Mouse (Mus musculus): Measurements from ENCODE around the gene Pdcd5.

The Pdcd5 gene

DNA sequence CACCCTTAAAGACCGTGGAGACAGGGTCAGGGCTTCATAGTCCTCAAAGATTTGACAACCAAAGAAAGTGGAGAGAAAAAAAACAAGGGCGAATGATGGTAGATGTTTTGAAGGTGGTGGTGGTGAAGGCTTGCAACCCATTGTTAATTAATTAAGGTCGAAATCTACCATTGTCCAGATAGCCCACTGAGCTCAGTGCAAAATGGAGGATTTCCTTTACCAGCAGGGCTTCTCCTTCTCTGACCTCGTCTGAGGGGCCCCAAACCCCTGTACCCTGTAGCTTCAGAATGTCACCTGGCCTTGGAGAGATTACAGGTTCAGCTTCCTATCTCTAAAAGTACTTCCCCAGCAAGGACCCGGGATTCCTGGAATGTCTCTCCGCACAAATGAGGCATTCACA, 10.5 kb upstream of the Pdcd5 start:
- H3K36me3 ChIP-seq (ENCODE audit: control insufficient read depth, insufficient read depth, low read length, poor library complexity, severe bottlenecking), result no peaks in the 10 kb centered on the region
- H3K27me3 ChIP-seq (ENCODE audit: control insufficient read depth, insufficient read depth, low read length, poor library complexity, severe bottlenecking), result no peaks in the 10 kb centered on the region
- DNase-seq (ENCODE audit: low read depth, low spot score), result no peak

DNA sequence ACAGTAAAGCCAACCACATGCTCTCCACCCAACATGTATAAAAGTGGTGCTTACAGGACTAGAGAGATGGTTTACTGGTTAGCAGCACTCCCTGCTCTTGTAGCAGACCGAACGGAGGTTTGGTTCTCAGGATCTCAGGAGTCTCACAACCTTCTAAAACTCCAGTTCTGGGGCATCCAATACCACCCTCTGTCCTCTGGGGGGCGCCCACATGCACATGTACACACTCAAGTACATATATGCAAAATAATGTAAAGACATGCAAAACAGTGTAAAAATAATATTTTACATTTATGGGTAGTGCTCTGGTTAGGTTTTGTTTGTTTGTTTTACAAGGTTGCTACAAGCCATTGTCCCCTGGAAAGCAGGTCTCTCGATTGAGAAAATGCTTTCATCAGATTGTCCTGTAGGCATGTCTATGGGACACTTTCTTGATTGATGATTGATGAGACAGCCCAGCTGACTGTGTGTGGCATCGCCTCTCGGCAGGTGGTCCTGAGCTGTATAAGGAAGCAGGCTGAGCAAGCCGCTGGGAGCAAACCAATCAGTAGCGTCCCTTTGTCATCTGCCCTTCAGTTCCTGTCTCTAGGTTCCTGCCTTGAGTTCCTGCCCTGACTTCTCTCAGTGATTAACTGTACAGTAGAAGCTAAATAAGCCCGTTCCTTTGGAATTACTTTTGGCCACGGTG, 4.4 kb upstream of the Pdcd5 start:
- H3K36me3 ChIP-seq (ENCODE audit: control insufficient read depth, insufficient read depth, low read length, poor library complexity, severe bottlenecking), result no peaks in the 10 kb centered on the region
- DNase-seq (ENCODE audit: low read depth, low spot score), result peak; percentile 32
- no peaks in the 10 kb centered on the region for H3K27me3 ChIP-seq (ENCODE audit: control insufficient read depth, insufficient read depth, low read length, poor library complexity, severe bottlenecking)

DNA sequence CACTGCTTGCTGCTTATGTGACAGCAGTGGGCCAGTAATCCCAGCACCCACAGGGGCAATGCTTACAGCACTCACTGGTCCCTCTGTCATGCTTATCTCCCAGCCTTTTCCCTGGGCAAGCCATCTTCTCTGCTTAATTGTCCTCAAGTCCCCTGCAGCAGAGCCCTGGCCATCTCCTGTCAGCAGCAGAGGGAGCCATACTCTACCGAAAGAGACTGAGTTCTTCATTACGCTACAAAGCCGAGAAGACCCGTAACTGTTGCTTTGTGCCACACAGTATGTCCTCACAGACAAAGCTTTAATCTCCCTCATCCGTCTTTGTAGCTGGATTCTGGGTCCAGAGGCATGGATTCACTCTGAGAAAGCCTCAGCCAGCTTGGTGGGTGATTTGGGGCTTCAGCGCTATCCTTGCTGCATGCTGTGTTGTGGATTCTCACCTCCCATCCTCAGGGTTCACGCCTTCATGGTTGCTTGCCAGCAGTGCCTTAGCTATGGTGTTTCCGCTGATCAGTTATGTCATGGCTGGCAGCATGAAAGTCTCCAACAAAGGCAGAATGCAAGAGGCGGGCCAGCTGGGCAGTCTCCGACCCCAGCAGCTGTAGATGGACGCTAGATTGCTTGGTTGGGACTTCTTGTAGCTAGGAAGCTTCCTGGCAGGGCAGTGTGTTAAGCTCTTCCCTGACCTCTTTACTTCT, 3.5 kb upstream of the Pdcd5 start:
- no peak for DNase-seq (ENCODE audit: low read depth, low spot score)
- no peaks in the 10 kb centered on the region for H3K36me3 ChIP-seq (ENCODE audit: control insufficient read depth, insufficient read depth, low read length, poor library complexity, severe bottlenecking)
- H3K27me3 ChIP-seq (ENCODE audit: control insufficient read depth, insufficient read depth, low read length, poor library complexity, severe bottlenecking), result no peaks in the 10 kb centered on the region

DNA sequence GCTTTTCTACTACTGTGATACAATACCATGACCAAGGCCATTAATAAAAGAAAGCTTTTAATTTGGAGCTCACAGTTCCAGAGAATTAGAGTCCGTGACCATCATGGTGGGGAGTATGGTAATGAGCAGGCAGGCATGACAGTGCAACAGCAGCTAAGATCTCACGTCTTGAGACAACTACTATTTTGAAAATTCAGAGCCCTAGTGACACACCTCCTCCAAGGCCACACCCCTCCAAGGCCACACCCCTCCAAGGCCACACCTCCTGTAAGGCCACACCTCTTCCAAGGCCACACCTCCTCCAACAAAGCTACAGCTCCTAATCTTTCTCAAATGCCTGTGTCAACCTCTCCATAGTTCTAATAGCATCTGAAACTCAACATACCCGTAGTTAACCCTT, 1.8 kb upstream of the Pdcd5 start:
- DNase-seq (ENCODE audit: low read depth, low spot score), result peak; percentile 75
- H3K27me3 ChIP-seq (ENCODE audit: control insufficient read depth, insufficient read depth, low read length, poor library complexity, severe bottlenecking), result no peaks in the 10 kb centered on the region
- H3K36me3 ChIP-seq (ENCODE audit: control insufficient read depth, insufficient read depth, low read length, poor library complexity, severe bottlenecking), result 0 out of 2 replicates have a peak, but pooled peaks cover 2% of the 10 kb centered on the region

GRCm38 (mm10) chr7:35648239-35649069, 1.1 kb upstream of the Pdcd5 start:
- H3K36me3 ChIP-seq (ENCODE audit: control insufficient read depth, insufficient read depth, low read length, poor library complexity, severe bottlenecking), result 0 out of 2 replicates have a peak, but pooled peaks cover 6% of the 10 kb centered on the region
- H3K27me3 ChIP-seq (ENCODE audit: control insufficient read depth, insufficient read depth, low read length, poor library complexity, severe bottlenecking), result no peaks in the 10 kb centered on the region
- DNase-seq (ENCODE audit: low read depth, low spot score), result no peak

DNA sequence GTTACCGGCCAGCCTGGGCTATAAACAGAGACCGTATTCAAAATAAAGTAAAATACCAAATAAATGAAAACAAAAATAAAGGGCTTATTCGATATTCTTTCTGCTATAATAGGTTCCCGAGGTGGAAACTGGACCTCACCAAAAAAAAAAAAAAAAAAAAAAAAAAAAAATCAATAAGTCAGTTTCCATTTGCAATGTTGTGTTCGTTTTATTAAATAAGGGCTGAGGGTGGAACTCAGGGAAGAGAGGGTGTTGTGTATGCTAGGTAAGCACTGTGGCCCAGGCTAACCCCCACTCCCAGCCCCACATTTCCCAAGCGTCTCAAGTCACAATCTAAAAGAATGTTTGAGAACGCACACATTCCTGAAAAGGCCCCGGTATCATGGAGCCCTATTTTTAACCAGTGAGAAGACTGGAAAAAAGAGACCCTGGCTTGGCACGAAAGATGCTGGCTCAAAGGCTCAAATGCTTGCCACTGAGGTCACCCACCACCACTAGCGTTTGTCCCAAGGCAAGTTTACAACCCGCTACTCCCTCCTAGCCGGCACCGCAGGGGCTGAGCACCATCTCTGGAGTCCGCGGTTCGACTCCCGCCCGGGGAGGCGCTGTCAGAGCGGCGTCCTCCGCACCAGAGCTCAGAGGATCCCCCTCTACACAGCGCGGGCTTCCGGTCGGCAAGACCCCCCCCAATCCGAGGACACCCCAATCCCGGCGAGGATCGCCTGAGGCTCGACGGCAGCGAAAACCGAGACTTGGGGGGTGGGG, 822 bp downstream of the Pdcd5 start:
- DNase-seq (ENCODE audit: low read depth, low spot score), result no peak
- H3K27me3 ChIP-seq (ENCODE audit: control insufficient read depth, insufficient read depth, low read length, poor library complexity, severe bottlenecking), result no peaks in the 10 kb centered on the region
- peaks cover 13% of the 10 kb centered on the region for H3K36me3 ChIP-seq (ENCODE audit: control insufficient read depth, insufficient read depth, low read length, poor library complexity, severe bottlenecking)

GRCm38 (mm10) chr7:35640072-35640471, 7.2 kb downstream of the Pdcd5 start:
- Histone ChIP-seq H3K36me3 (ENCODE audit: control insufficient read depth, insufficient read depth, low read length, poor library complexity, severe bottlenecking) (peaks cover 35% of the 10 kb centered on the region), H3K27me3 (ENCODE audit: control insufficient read depth, insufficient read depth, low read length, poor library complexity, severe bottlenecking) (no peaks in the 10 kb centered on the region)
- DNase-seq (ENCODE audit: low read depth, low spot score), result no peak

DNA sequence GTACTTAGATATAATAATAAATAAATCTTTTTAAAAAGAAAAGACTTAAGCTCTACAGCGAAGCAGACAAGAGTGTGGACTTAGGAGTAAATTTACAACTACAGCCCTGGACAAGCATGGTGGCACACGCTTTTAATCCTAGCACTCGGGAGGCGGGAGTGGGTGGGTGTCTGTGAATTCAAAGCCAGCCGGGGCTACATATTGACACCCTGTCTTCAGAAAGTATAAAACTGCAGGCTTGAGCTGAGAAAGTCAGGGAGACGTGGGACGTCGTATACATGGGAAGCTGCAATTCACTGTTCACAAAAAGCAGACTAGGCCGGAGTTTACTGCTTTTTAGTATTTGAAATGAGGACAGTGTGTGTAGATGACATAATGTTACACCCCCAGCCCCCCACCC, 10.4 kb downstream of the Pdcd5 start:
- DNase-seq (ENCODE audit: low read depth, low spot score), result no peak
- H3K27me3 ChIP-seq (ENCODE audit: control insufficient read depth, insufficient read depth, low read length, poor library complexity, severe bottlenecking), result no peaks in the 10 kb centered on the region
- peaks cover 22% of the 10 kb centered on the region for H3K36me3 ChIP-seq (ENCODE audit: control insufficient read depth, insufficient read depth, low read length, poor library complexity, severe bottlenecking)

- DNase-seq (ENCODE audit: low read depth, low spot score), result peak; percentile 53
- no peaks in the 10 kb centered on the region for H3K27me3 ChIP-seq (ENCODE audit: control insufficient read depth, insufficient read depth, low read length, poor library complexity, severe bottlenecking)
These were observed 11.1 kb downstream of the Pdcd5 start for GRCm38 (mm10) chr7:35636229-35636628.

DNA sequence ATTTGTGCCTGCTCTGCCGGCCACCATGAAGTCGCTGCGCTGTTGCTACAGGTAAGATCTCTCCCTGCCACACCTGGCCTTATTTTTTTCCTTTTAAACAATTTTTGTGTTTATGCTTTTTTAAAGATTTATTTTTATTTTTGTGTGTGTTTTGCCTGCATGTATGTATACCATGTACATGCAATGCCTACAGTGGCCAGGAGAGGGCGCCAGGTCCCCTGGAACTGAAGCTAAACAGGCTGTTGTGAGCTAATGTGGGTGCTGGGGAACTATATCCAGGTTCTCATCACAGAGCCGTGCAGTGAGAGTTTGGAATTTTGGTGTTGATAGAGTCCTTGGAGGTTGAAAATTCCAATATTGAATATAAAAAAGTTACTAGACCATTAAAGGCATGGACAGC, 18.8 kb downstream of the Pdcd5 start:
- DNase-seq (ENCODE audit: low read depth, low spot score), result peak; percentile 65
- no peaks in the 10 kb centered on the region for H3K27me3 ChIP-seq (ENCODE audit: control insufficient read depth, insufficient read depth, low read length, poor library complexity, severe bottlenecking)
- peaks cover 10% of the 10 kb centered on the region for H3K36me3 ChIP-seq (ENCODE audit: control insufficient read depth, insufficient read depth, low read length, poor library complexity, severe bottlenecking)

More at GRCm38 (mm10) chr7:35636229-35636628, 11.1 kb downstream of the Pdcd5 start:
- peaks cover 20% of the 10 kb centered on the region for H3K36me3 ChIP-seq (ENCODE audit: control insufficient read depth, insufficient read depth, low read length, poor library complexity, severe bottlenecking)

GRCm38 (mm10) chr7:35627371-35627770, 19.9 kb downstream of the Pdcd5 start:
- DNase-seq (ENCODE audit: low read depth, low spot score), result no peak

GRCm38 (mm10) chr7:35626038-35626437, 21.3 kb downstream of the Pdcd5 start:
- no peak for DNase-seq (ENCODE audit: low read depth, low spot score)
- H3K27me3 ChIP-seq (ENCODE audit: control insufficient read depth, insufficient read depth, low read length, poor library complexity, severe bottlenecking), result no peaks in the 10 kb centered on the region
- H3K36me3 ChIP-seq (ENCODE audit: control insufficient read depth, insufficient read depth, low read length, poor library complexity, severe bottlenecking), result peaks cover 10% of the 10 kb centered on the region

More at GRCm38 (mm10) chr7:35627371-35627770, 19.9 kb downstream of the Pdcd5 start:
- Histone ChIP-seq H3K36me3 (ENCODE audit: control insufficient read depth, insufficient read depth, low read length, poor library complexity, severe bottlenecking) (peaks cover 10% of the 10 kb centered on the region), H3K27me3 (ENCODE audit: control insufficient read depth, insufficient read depth, low read length, poor library complexity, severe bottlenecking) (no peaks in the 10 kb centered on the region)

DNA sequence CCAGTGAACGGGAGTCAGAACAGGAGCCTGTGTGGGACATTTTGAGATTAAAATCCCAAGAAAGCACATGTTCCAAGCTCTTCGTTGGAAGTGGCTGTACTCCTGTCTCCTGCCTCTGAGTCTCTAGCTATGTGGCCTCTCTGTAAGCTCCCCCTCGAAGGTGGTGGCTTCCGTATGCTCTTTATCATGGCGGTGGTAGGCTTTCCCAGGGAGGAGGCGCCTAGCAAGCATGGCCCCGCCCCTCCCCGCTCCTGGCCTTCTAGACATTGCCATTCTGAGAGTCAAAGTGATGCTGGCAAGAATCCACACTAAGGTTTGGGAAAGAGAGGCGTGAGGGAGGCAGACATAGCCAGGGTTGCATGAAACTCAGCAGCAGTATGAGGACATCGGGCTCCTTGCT, 24.7 kb downstream of the Pdcd5 start:
- Histone ChIP-seq H3K36me3 (ENCODE audit: control insufficient read depth, insufficient read depth, low read length, poor library complexity, severe bottlenecking) (peaks cover 7% of the 10 kb centered on the region; the same call in 1 of the 2 replicates), H3K27me3 (ENCODE audit: control insufficient read depth, insufficient read depth, low read length, poor library complexity, severe bottlenecking) (no peaks in the 10 kb centered on the region)
- no peak for DNase-seq (ENCODE audit: low read depth, low spot score)

DNA sequence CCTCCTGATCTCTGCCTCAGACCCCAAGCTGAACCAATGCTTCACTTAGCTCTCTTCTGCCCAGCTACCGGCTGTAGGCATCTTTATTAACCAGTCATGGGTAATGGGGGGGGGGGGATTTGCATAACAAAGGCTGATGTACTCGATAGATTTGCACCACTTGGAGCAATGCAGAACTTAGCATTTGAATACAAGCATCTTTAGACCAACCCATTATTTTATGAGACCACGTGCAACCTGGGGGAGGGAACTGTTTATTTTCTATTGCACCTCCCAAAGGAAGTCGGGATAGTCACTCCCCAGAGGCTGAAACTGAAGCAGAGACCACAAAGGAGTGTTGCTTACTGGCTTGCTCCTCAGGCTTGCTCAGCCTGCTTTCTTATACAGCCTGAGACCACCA, 29.8 kb downstream of the Pdcd5 start:
- H3K27me3 ChIP-seq (ENCODE audit: control insufficient read depth, insufficient read depth, low read length, poor library complexity, severe bottlenecking), result no peaks in the 10 kb centered on the region
- no peak for DNase-seq (ENCODE audit: low read depth, low spot score)
- H3K36me3 ChIP-seq (ENCODE audit: control insufficient read depth, insufficient read depth, low read length, poor library complexity, severe bottlenecking), result no peaks in the 10 kb centered on the region

Measured in splenic B cell, adult 2 months (primary cell).